Mouse (Mus musculus): ENCODE measurements around the gene Pkd1l3. TPM values are rescaled to one million over a fixed set of nuclear protein-coding genes. Genes with fewer than 3 reads are reported as not detected.

Gene Pkd1l3
- polyA plus RNA-seq, 1 experiment: 0.08 TPM

DNA sequence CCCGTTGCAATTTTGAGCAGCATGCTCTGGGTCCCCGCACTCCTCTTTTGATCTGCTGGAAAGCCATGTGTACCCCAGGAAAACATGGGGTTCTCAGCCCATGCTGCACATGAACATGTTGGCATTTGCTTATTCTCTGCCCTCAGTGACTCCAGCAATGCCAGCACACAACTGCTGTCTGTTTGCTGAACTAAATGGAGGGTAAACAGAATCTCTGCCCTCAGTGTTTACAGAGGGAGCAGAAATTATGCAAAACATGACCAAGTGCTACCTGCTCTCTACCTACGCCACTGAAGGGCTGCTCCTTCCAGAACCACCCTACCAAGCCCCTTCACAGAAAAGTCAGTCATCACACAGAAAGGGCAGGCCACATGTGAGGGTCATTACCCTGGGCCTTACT, 29.5 kb upstream of the Pkd1l3 start:
- DNase-seq: no peak
- no peak overlapping the region for H3K27ac ChIP-seq (ENCODE audit: insufficient read depth, low read length)
- no peaks in the 10 kb centered on the region for H3K27me3 ChIP-seq (ENCODE audit: control insufficient read depth, insufficient read depth, low read length)
- H3K4me1 ChIP-seq (ENCODE audit: control insufficient read depth, insufficient read depth, low read length): no peaks in the 10 kb centered on the region
- no peak overlapping the region for H3K4me3 ChIP-seq (replicated peaks; ENCODE audit: insufficient read depth, low read depth, low read length)
- TF ChIP-seq CTCF (IDR thresholded peaks at IDR 0.05; ENCODE audit: borderline replicate concordance, insufficient read depth, low read depth, low read length): no peak
- no peak for TF ChIP-seq POLR2A (IDR thresholded peaks at IDR 0.05; ENCODE audit: borderline replicate concordance, insufficient read depth, low read length)
- 84% methylated on average over 3 of the region's 3 CpGs for WGBS

DNA sequence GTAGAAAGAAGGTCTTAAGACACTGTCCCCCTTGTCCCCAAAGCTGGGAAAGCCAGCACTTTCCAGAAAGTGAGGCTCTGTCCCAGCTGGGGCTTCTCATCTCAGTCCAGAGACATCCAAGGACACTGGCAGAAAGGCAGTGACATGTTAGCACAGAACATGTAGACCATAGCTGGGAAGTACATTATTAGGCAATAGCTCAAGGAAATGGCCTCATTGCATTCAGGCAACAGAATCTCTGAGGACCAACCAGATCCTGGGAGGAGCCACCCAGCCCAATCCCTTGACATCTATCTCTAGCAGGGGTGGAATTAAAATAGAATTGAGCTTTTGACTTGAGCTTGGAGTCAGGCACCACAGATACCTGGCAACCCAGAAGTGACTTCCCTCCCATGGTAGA, 28.7 kb upstream of the Pkd1l3 start:
- TF ChIP-seq CTCF (IDR thresholded peaks at IDR 0.05; ENCODE audit: borderline replicate concordance, insufficient read depth, low read depth, low read length): no peak
- H3K27ac ChIP-seq (ENCODE audit: insufficient read depth, low read length): no peak overlapping the region
- no peak overlapping the region for H3K4me3 ChIP-seq (replicated peaks; ENCODE audit: insufficient read depth, low read depth, low read length)
- H3K4me1 ChIP-seq (ENCODE audit: control insufficient read depth, insufficient read depth, low read length): no peaks in the 10 kb centered on the region
- H3K27me3 ChIP-seq (ENCODE audit: control insufficient read depth, insufficient read depth, low read length): no peaks in the 10 kb centered on the region
- no peak for DNase-seq

DNA sequence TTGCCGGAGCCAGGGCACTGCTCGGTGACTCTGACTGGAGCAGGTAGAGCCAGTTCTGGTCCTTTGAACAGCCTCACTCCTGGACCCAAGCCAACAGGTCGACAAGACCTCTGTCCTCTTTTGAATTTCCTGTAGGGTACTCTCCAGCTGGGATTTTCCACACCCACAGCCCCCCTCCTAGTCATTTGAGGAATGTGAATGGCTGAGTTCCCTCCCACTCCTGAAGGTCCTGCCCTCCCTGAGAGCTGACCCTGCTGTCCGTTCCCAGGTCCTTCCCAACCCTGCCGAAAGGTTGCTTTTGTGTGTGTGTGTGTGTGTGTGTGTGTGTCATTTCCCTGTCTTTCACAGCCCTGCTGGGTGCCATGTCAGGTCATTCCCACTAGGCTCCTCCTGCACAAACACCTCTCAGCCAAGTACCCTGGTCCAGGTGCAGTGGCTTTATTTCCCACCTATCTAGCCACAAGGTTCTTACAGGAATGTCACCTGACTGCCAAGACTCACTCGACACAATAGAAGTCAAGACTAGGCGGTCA, 27.3 kb upstream of the Pkd1l3 start:
- no peak overlapping the region for H3K27ac ChIP-seq (ENCODE audit: insufficient read depth, low read length)
- H3K4me1 ChIP-seq (ENCODE audit: control insufficient read depth, insufficient read depth, low read length): no peaks in the 10 kb centered on the region
- 63% methylated on average over 7 of the region's 7 CpGs for WGBS
- TF ChIP-seq POLR2A (IDR thresholded peaks at IDR 0.05; ENCODE audit: borderline replicate concordance, insufficient read depth, low read length): no peak
- TF ChIP-seq CTCF (IDR thresholded peaks at IDR 0.05; ENCODE audit: borderline replicate concordance, insufficient read depth, low read depth, low read length): no peak
- DNase-seq: no peak
- no peaks in the 10 kb centered on the region for H3K27me3 ChIP-seq (ENCODE audit: control insufficient read depth, insufficient read depth, low read length)
- no peak overlapping the region for H3K4me3 ChIP-seq (replicated peaks; ENCODE audit: insufficient read depth, low read depth, low read length)

DNA sequence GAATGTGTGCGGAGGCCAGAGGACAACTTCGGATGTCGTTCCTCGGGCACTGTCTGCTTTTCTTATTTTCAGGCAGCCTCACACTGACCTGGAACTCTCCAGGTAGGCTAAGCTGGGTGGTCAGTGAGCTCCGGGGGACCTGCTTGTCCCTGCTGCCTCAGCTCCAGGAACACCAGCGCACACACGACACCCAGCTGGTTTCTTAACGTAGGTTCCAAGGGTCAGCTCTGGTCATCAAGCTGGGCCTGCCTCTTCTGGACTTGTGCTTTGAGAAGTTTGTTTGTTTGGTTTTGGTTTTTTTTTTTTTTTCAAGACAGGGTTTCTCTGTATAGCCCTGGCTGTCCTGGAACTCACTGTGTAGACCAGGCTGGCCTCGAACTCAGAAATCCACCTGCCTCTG, 23.4 kb upstream of the Pkd1l3 start:
- TF ChIP-seq POLR2A (IDR thresholded peaks at IDR 0.05; ENCODE audit: borderline replicate concordance, insufficient read depth, low read length) (no peak), CTCF (IDR thresholded peaks at IDR 0.05; ENCODE audit: borderline replicate concordance, insufficient read depth, low read depth, low read length) (no peak)
- H3K4me1 ChIP-seq (ENCODE audit: control insufficient read depth, insufficient read depth, low read length): no peaks in the 10 kb centered on the region
- H3K27ac ChIP-seq (ENCODE audit: insufficient read depth, low read length): no peak overlapping the region
- no peak overlapping the region for H3K4me3 ChIP-seq (replicated peaks; ENCODE audit: insufficient read depth, low read depth, low read length)
- WGBS: 87% methylated on average over 9 of the region's 9 CpGs
- no peaks in the 10 kb centered on the region for H3K27me3 ChIP-seq (ENCODE audit: control insufficient read depth, insufficient read depth, low read length)
- DNase-seq: no peak

DNA sequence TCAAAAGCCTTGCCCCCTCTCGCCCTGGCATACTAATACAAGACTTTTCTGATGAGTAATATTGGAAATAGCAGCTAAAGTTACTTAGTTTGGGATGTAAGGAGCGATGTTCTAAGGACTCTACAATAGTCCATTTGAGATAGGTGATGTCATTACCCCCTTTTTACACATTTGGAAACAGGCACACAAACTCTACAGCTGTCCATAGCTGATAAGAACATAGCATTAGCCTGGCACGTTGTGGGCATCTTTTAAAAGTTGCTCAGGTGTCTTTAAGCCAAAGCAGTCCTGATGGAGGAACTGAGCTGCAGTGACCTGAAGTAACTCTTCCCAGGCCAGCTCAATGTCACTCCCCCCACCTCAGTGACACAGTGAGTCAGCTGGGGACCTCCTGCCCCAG, 22.9 kb upstream of the Pkd1l3 start:
- Histone ChIP-seq H3K4me1 (ENCODE audit: control insufficient read depth, insufficient read depth, low read length) (no peaks in the 10 kb centered on the region), H3K27me3 (ENCODE audit: control insufficient read depth, insufficient read depth, low read length) (no peaks in the 10 kb centered on the region), H3K4me3 (replicated peaks; ENCODE audit: insufficient read depth, low read depth, low read length) (no peak overlapping the region), H3K27ac (ENCODE audit: insufficient read depth, low read length) (no peak overlapping the region)
- no peak for DNase-seq
- TF ChIP-seq POLR2A (IDR thresholded peaks at IDR 0.05; ENCODE audit: borderline replicate concordance, insufficient read depth, low read length) (no peak), CTCF (IDR thresholded peaks at IDR 0.05; ENCODE audit: borderline replicate concordance, insufficient read depth, low read depth, low read length) (no peak)
- WGBS: 78% methylated on average over 3 of the region's 3 CpGs

DNA sequence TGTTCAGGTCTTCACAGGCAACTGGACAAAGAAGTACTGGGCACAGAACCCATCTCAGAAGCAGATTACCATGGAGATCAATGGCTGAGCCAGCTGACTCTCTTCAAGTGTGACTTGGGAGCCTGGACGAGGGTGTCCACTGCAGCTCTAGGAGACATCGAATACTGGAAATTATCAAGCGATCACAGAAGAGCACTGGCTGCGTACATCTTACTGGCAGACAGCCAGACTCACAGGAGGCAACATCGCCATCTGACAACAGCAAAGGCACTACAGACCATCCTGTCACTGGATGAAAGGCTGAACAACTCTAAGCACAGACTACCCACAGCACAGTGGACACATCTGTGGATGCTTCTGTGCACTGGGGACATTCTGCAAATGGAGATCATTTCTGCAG, 22.2 kb upstream of the Pkd1l3 start:
- H3K27me3 ChIP-seq (ENCODE audit: control insufficient read depth, insufficient read depth, low read length): no peaks in the 10 kb centered on the region
- no peak for TF ChIP-seq CTCF (IDR thresholded peaks at IDR 0.05; ENCODE audit: borderline replicate concordance, insufficient read depth, low read depth, low read length)
- TF ChIP-seq POLR2A (IDR thresholded peaks at IDR 0.05; ENCODE audit: borderline replicate concordance, insufficient read depth, low read length): no peak
- WGBS: 20% methylated on average over 5 of the region's 5 CpGs
- H3K27ac ChIP-seq (ENCODE audit: insufficient read depth, low read length): no peak overlapping the region
- H3K4me1 ChIP-seq (ENCODE audit: control insufficient read depth, insufficient read depth, low read length): no peaks in the 10 kb centered on the region
- no peak overlapping the region for H3K4me3 ChIP-seq (replicated peaks; ENCODE audit: insufficient read depth, low read depth, low read length)
- no peak for DNase-seq

DNA sequence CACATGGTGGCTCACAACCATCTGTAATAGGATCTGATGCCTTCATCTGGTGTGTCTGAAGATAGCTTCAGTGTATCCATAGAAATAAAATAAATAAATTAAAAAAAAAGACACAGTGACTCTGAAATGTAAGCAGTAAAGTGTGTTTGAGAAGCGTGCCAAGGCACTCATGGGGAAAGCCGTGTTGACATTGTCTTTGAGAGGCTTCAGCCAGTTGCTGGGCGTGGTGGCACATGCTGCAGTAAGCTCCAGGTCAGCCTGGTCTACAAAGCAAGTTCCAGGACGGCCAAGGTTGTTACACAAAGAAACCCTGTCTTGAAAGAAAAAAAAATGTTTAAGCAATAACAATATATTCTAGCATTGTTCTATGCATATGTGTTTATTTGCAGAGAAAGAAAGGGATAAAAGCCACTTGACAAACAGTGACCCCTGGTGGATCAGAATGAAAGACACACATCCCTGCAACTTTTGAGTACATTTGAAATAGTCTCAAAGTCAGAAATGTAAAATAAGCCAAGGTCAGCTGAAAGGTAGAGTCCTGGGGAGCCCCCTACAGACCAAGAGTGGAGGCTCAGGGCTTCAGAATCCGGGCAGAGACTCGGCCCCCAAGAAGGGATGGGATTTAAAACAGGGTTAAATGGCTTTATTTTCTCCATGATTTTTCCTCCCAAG, 21.1 kb upstream of the Pkd1l3 start:
- 77% methylated on average over 6 of the region's 6 CpGs for WGBS
- no peak overlapping the region for H3K4me3 ChIP-seq (replicated peaks; ENCODE audit: insufficient read depth, low read depth, low read length)
- no peak for TF ChIP-seq CTCF (IDR thresholded peaks at IDR 0.05; ENCODE audit: borderline replicate concordance, insufficient read depth, low read depth, low read length)
- TF ChIP-seq POLR2A (IDR thresholded peaks at IDR 0.05; ENCODE audit: borderline replicate concordance, insufficient read depth, low read length): no peak
- no peak overlapping the region for H3K27ac ChIP-seq (ENCODE audit: insufficient read depth, low read length)
- no peak for DNase-seq
- no peaks in the 10 kb centered on the region for H3K4me1 ChIP-seq (ENCODE audit: control insufficient read depth, insufficient read depth, low read length)
- H3K27me3 ChIP-seq (ENCODE audit: control insufficient read depth, insufficient read depth, low read length): no peaks in the 10 kb centered on the region

DNA sequence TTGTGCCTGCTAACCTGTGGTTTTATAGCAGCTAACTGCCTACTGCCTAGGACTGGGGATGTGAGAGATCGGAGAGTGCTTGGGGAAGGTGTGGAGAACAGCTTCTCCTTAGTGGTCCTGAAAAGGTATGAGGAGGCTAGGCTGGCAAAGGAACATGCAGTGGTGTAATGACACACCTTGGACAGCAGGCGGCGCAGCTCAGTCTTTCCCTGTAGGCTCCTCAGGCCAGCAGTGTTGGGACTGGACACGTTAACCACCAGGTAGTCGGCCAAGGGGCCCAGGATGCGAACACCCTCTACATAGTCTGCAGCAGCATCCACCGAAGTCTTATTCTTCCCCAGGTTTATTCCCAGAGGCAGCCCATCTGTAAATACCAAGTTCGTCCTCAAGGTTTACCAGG, 18.5 kb upstream of the Pkd1l3 start:
- no peak overlapping the region for H3K27ac ChIP-seq (ENCODE audit: insufficient read depth, low read length)
- DNase-seq: peak; percentile 22 to 47
- TF ChIP-seq CTCF (IDR thresholded peaks at IDR 0.05; ENCODE audit: borderline replicate concordance, insufficient read depth, low read depth, low read length) (peak; percentile 85), POLR2A (IDR thresholded peaks at IDR 0.05; ENCODE audit: borderline replicate concordance, insufficient read depth, low read length) (no peak)

More for the DNA sequence above, 18.5 kb upstream of the Pkd1l3 start:
- Histone ChIP-seq H3K27me3 (ENCODE audit: control insufficient read depth, insufficient read depth, low read length) (no peaks in the 10 kb centered on the region), H3K4me3 (replicated peaks; ENCODE audit: insufficient read depth, low read depth, low read length) (no peak overlapping the region), H3K4me1 (ENCODE audit: control insufficient read depth, insufficient read depth, low read length) (no peaks in the 10 kb centered on the region)
- WGBS: 47% methylated on average over 8 of the region's 8 CpGs
